Mouse (Mus musculus): ENCODE measurements around the gene Senp8.

Gene Senp8

DNA sequence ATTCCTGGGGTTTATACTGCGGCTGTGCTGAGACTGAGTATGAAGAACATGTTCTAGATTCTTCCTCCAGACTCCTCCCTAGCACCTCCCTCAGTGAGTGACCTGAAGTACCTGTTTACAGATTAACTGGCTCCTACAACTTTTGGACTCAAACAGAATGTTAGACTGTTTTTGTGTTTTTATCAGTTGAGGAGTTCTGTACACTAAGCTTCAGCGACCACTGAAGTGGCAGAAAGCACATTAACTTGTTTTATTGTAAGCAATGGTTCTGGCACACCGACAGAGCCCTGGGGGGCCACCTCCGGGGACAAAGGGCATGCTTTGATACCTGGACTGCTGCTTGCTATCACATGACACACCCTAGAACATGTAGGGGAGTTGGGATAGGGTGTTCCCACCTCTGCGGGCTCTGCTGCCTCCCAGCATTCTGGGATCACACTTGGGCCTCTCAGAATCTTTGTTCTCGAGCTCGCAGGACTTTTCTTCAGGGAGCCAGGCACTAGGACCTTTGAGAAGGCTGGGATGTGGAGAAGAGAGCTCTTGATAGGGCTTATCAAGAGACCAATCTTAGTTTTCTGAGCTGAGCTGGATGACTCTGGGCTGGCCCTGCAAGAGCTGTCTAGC lies 34.1 kb downstream of the Senp8 start:
- DNase-seq: peak; percentile 58

DNA sequence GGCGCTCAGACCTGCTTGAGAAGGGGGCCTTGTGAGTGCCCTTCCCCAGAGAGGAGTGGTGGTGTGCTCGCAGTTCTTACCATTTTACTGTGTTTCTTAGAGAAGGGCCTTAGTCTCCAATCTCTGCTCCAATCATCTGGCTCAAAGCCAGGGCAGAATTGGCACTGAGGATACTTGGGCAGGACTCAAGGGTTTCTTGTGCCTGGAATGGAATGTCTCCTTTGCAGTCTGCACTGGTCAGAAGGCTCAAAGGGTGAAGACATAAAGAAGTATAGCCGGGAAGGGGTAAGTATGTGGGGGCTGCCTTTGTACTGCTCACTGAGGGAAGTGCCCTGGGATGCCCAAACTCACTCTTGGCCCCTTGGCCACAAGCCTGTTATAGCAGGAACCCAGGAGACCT lies 41.3 kb downstream of the Senp8 start:
- DNase-seq: peak; percentile 91

DNA sequence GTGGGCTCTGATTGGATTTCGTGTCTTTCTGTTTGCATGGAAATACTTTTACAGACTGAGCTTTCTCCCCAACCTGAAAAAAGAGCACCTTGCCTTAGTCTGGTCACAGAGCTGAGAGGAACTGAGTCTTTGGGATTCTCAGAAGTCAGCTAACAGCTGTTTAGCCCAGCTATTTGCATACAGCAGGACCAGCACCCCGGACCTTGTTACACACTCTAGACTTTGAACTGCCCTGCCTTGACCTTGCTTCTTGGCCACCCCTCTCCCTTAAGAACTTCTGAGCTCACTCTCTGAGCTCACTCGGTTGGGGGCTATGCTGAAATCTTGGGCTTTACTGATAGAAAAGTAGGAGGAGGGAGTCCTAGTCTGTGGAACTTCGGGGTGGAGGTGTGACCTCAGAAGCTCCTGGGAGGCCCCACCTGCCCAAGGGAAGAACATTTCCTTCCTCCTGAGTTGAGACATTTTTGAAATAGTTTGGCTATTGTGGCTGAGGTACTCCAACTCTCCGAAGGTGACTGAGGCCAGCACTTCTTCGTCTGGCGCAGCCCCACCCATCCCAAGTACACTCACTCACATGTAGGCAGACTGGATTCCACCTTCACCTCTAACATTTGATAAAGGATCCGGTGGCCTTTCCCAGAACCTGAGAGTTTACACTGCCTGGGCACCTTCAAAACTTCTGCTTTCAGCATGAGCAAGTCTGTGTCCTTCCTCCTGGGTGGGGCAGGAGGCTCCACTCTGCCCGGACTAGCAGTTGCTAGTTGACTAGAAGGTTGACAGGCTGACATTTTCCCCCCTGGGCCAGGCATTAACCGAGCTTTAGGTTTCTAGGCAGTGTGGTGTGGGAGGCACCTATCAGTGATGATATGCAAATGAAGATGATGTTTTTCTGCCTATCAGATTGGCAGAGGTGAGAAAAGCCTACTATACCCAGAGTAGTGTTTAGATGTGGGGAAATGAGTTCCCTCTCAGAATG lies 43.4 kb downstream of the Senp8 start:
- DNase-seq: peak; percentile 84

DNA sequence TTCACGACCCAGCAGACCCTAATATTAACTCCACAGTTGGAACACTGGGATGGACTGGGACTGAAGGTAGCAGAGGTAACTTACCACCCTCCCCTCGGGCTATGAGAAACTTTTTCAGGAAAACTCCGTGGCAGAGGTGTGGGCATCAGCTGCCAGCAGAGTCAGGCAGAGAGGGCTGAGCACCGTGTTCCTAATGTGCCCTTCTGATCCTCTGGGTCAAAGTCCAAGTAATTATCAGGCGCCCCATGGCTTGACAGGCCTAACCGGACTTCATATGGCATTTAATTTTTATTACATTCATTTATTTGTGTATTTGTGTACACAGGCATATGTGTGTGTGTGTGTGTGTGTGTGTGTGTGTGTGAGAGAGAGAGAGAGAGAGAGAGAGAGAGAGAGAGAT lies 47.4 kb downstream of the Senp8 start:
- no peak for DNase-seq

DNA sequence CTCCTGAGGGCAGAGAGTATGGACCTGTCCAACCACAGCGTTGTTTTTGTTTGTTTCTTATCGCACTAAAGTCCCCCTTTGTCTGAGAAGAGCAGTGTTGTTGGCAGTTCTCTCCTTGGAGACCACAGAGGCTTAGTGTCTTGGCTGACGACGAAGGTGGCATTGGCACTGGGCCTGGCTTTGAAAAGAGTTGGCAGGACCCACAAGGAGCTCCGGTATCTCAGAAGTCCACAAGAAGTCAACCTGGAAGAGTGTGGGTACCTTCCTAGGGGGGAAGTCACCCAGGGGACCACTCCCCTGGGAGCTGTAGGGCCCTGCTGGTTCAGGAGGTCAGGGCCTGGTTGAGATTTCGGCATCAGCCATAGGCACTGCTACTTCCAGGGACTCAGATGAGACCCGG lies 49.4 kb downstream of the Senp8 start:
- peak; percentile 57 for DNase-seq

DNA sequence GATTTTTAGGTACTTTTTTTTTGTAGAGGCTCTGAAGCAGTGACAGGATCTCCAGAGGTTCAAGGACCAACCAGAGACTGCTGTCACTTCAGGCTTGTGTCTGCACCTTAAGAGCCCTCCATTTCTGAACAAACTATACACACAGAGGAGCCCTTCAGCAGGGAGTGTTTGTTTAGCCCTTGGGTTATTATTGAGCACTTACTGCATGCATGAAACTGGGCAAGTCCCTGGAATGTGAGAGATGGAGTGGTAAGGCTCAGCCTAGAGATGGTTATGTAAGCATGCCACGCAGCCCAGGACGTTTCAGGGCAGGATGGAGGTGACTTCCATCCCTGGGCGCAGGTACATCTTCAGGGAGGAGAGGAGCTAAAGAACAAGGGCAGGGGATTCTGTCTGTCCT lies 54.1 kb downstream of the Senp8 start:
- peak; percentile 89 for DNase-seq

DNA sequence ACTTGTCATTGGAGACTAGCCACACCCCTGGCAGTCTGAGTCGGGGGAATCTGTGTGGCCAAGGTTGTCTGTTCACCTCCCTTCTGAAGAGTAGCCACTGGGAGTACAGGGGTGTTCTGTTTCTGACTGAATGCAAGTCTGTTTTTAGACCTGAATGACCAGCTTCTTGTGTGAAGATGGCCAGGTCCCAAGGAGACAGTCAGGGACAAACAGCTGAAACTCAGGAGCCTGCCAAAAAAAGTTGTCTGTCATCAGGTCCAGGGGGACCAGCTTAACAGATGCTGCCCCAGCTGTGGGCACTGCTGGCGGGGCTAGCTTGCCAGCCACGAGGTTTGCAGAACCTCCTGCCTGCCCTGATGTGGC lies 55.1 kb downstream of the Senp8 start:
- DNase-seq: no peak

DNA sequence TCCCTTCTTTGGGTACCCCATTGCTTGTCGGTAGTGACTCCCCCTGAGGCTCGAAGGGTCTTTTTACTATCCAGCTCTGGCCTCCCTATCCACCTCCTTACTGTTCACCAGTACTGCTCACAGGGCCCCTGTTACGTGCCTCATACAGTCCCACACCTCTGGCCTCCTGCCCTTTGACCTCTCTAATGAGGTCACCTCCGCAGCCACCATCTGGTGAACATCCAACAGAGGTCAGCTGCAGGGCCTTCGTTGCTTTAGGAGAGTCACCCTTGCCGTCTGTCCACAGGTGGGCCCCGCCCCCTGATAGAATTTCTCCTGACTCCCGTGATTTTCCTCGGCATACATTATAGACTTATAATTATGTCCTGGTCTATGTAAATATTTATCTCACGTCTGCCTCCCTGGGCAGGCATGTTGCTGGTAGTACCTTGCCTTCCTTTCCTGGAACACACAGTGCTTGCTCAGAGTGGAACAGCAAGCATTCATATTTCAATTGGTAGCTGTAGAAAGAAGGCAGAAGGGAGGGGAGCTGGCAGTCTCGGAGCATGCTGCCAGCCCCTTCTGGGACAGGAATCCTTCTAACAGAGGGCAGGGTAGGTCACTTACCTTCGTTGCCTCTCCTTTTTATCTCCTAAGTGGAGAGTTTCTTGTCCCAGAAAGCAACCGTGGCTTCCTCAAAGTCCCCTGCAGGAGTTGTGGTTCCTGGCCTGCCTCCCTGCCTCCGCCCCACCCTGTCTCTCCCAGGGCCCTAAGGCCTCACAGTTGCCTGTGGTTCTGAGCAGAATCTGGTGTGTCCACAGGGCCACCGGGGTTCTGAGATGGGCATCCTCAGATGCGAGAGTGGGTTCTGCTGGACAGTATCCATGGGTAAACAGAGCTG lies 55.7 kb downstream of the Senp8 start:
- peak; percentile 68 for DNase-seq

DNA sequence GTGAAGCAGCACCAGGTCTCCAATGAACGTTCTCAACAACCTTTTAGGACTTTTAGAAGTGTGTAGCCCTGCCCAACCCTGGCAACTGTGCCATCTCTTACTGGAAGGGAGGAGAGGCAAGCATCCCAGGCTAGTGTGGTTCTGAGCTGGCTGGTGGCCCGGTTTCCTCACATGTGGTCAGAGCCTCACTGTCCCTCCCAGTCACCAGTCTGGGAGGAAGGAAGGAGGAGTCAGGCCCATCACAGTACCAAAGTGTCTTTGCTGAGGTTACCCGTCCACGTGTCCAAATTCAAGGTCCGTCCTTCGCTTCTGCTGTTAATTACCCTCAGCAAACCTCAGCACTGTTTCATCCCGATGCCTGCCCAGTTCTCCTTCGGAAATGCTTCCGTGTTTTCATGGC lies 58.4 kb downstream of the Senp8 start:
- DNase-seq: peak; percentile 80

DNA sequence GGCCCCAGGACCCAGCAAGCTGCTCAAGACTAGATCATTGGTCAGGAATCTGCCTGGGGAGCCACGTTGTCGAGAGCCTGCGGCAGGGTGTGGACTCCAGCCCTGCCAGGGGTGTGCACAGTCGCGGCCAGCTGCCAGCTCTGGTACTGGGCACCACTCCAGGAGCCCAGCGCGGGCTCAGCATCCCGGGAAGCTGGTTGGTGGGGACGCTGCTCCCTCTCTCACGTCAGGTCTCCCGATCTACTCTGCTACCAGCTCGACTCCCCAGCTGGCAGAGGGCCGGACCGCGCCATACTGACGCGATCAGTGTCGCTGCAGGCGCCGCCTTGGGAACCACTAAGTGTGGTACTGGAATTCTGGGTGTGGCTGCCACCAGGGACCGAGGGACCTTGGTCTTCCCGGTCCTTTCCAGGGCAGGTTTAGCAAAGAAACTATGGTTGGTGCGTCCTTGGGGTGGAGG lies 58.8 kb downstream of the Senp8 start:
- peak; percentile 94 for DNase-seq

DNA sequence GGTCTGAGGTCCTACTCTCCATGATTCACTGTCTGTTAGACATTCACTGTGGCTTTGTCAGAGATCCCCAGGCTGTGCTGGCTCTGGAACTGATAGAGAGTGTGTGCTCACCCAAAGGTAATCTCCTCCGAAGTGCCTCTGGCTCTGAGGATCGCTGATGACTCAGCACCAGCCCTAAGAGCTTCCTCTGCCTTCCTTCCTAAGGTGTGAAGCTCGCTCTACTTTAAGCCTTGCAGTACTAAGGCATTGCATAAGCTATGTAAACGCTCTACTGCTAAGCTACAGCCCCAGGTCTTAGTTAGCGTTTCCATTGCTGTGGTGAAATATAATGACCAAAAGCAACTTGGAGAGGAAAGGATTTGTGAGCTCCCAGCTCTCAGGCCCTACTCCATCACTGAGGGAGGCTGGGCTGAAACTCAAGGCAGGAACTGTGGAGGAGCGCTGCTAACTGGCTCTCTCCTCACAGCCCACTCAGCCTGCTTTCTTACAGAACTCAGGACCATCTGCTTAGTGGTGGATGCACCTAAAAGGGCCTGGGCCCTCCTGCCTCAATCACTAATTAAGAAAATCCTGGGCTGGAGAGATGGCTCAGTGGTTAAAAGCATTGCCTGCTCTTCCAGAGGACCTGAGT lies 63.0 kb downstream of the Senp8 start:
- DNase-seq: peak; percentile 75

Data from lung, postnatal 36 days (tissue).